Mouse (Mus musculus): ENCODE results near the gene Sphk1.

Sphk1 gene

GRCm38 (mm10) chr11:116538142-116538735 lies 7.5 kb downstream of the Sphk1 start:
- DNase-seq (ENCODE audit: low read depth, low spot score) = no peak

- DNase-seq (ENCODE audit: low read depth, low spot score) = no peak
These were observed 10.5 kb downstream of the Sphk1 start for GRCm38 (mm10) chr11:116541183-116541582.

GRCm38 (mm10) chr11:116543110-116543509 lies 12.4 kb downstream of the Sphk1 start:
- peak; percentile 31 for DNase-seq (ENCODE audit: low read depth, low spot score)

GRCm38 (mm10) chr11:116547296-116548060 lies 16.8 kb downstream of the Sphk1 start:
- no peak for DNase-seq (ENCODE audit: low read depth, low spot score)

GRCm38 (mm10) chr11:116548780-116549179 lies 18.1 kb downstream of the Sphk1 start:
- DNase-seq (ENCODE audit: low read depth, low spot score) = no peak

GRCm38 (mm10) chr11:116549273-116550038 lies 18.7 kb downstream of the Sphk1 start:
- DNase-seq (ENCODE audit: low read depth, low spot score) = no peak

- DNase-seq (ENCODE audit: low read depth, low spot score) = no peak
These were observed 20.0 kb downstream of the Sphk1 start for GRCm38 (mm10) chr11:116550748-116551147.

- DNase-seq (ENCODE audit: low read depth, low spot score) = no peak
These were observed 21.5 kb downstream of the Sphk1 start for GRCm38 (mm10) chr11:116552194-116552593.

- DNase-seq (ENCODE audit: low read depth, low spot score) = peak; percentile 76
These were observed 23.6 kb downstream of the Sphk1 start for GRCm38 (mm10) chr11:116554171-116554878.

- DNase-seq (ENCODE audit: low read depth, low spot score) = no peak
These were observed 24.8 kb downstream of the Sphk1 start for GRCm38 (mm10) chr11:116555572-116555971.

- no peak for DNase-seq (ENCODE audit: low read depth, low spot score)
These were observed 25.6 kb downstream of the Sphk1 start for GRCm38 (mm10) chr11:116556308-116556707.

- DNase-seq (ENCODE audit: low read depth, low spot score) = no peak
These were observed 34.7 kb downstream of the Sphk1 start for GRCm38 (mm10) chr11:116565283-116566041.

GRCm38 (mm10) chr11:116567531-116567930 lies 36.8 kb downstream of the Sphk1 start:
- no peak for DNase-seq (ENCODE audit: low read depth, low spot score)

GRCm38 (mm10) chr11:116570821-116571220 lies 40.1 kb downstream of the Sphk1 start:
- no peak for DNase-seq (ENCODE audit: low read depth, low spot score)

GRCm38 (mm10) chr11:116571767-116572679 lies 41.3 kb downstream of the Sphk1 start:
- no peak for DNase-seq (ENCODE audit: low read depth, low spot score)

GRCm38 (mm10) chr11:116572756-116573543 lies 42.2 kb downstream of the Sphk1 start:
- peak; percentile 36 for DNase-seq (ENCODE audit: low read depth, low spot score)

- DNase-seq (ENCODE audit: low read depth, low spot score) = no peak
These were observed 43.8 kb downstream of the Sphk1 start for GRCm38 (mm10) chr11:116574486-116574885.

- no peak for DNase-seq (ENCODE audit: low read depth, low spot score)
These were observed 44.3 kb downstream of the Sphk1 start for GRCm38 (mm10) chr11:116574982-116575381.

GRCm38 (mm10) chr11:116575396-116575795 lies 44.7 kb downstream of the Sphk1 start:
- DNase-seq (ENCODE audit: low read depth, low spot score) = no peak
